Mouse (Mus musculus): Measurements from ENCODE around the gene Chdh. TPM values are rescaled to one million over a fixed set of nuclear protein-coding genes. Genes with fewer than 3 reads are reported as not detected.

Chdh gene
- under 1 TPM; 0.35 to 0.56 TPM for total RNA-seq (2021)

GRCm38 (mm10) chr14:30008733-30009575, at the start of gene Chdh, which contains the start of gene Il17rb:
Gene Chdh, plus strand, starts transcription at chr14:30009023.
Gene Il17rb, minus strand, starts transcription at chr14:30008896.
- intact Hi-C loops (cut with DNase I): no loop called here
- DNase-seq: peak; percentile 45 to 55

- intact Hi-C loops (cut with DNase I): loop anchor here (1.0 kb wide), 1 partner anchor 10 kb away; no protein-coding TSS in a partner anchor
These were observed 41.2 kb upstream of the Chdh start for GRCm38 (mm10) chr14:29967611-29968010.

GRCm38 (mm10) chr14:29968075-29968821, 40.6 kb upstream of the Chdh start, which contains the start of gene Selenok:
Gene Selenok, plus strand, starts transcription at chr14:29968308.
- intact Hi-C loops (cut with DNase I): loop anchor here (1.0 kb wide), 1 partner anchor 9 kb away; no protein-coding TSS in a partner anchor
- DNase-seq: peak; percentile 88 to 91

More at GRCm38 (mm10) chr14:29967611-29968010, 41.2 kb upstream of the Chdh start:
- no peak for DNase-seq

- intact Hi-C loops (cut with DNase I): loop anchor here (10.0 kb wide), 1 partner anchor 503 kb away; the partner anchor contains the start of gene Dcp1a
- no peak for DNase-seq
These were observed 37.4 kb upstream of the Chdh start for GRCm38 (mm10) chr14:29971446-29971845.

GRCm38 (mm10) chr14:29971993-29972392, 36.8 kb upstream of the Chdh start:
- intact Hi-C loops (cut with DNase I): loop anchor here (10.0 kb wide), 1 partner anchor 503 kb away; the partner anchor contains the start of gene Dcp1a
- DNase-seq: no peak

GRCm38 (mm10) chr14:29976927-29977326, 31.9 kb upstream of the Chdh start:
- intact Hi-C loops (cut with DNase I): loop anchor here (1.0 to 10.0 kb wide), 2 partner anchors 9 to 498 kb away; partner anchors contain the start of genes Dcp1a and Selenok
- DNase-seq: no peak

- peak; percentile 96 to 97 for DNase-seq
- intact Hi-C loops (cut with DNase I): loop anchor here (10.0 kb wide), 1 partner anchor 496 kb away; the partner anchor contains the start of gene Dcp1a
These were observed 30.3 kb upstream of the Chdh start, which contains the start of gene Actr8 for GRCm38 (mm10) chr14:29978254-29979204. Gene Actr8, plus strand, starts transcription at chr14:29978337.

GRCm38 (mm10) chr14:29980447-29981205, 28.2 kb upstream of the Chdh start:
- no peak for DNase-seq
- intact Hi-C loops (cut with DNase I): no loop called here

GRCm38 (mm10) chr14:29986096-29986495, 22.7 kb upstream of the Chdh start:
- DNase-seq: no peak
- intact Hi-C loops (cut with DNase I): no loop called here

- intact Hi-C loops (cut with DNase I): no loop called here
- no peak for DNase-seq
These were observed 21.5 kb upstream of the Chdh start for GRCm38 (mm10) chr14:29987276-29987675.

GRCm38 (mm10) chr14:29987739-29988138, 21.1 kb upstream of the Chdh start:
- no peak for DNase-seq
- intact Hi-C loops (cut with DNase I): no loop called here

GRCm38 (mm10) chr14:29988337-29988736, 20.5 kb upstream of the Chdh start:
- DNase-seq: no peak
- intact Hi-C loops (cut with DNase I): no loop called here

GRCm38 (mm10) chr14:29994976-29995375, 13.8 kb upstream of the Chdh start:
- intact Hi-C loops (cut with DNase I): loop anchor here (10.0 kb wide), 1 partner anchor 460 kb away; no protein-coding TSS in a partner anchor
- DNase-seq: no peak

- intact Hi-C loops (cut with DNase I): loop anchor here (10.0 kb wide), 1 partner anchor 459 kb away; no protein-coding TSS in a partner anchor
These were observed 12.6 kb upstream of the Chdh start for GRCm38 (mm10) chr14:29996000-29996751.

GRCm38 (mm10) chr14:29997345-29997744, 11.5 kb upstream of the Chdh start:
- intact Hi-C loops (cut with DNase I): loop anchor here (10.0 kb wide), 1 partner anchor 457 kb away; no protein-coding TSS in a partner anchor
- no peak for DNase-seq

More at GRCm38 (mm10) chr14:29996000-29996751, 12.6 kb upstream of the Chdh start:
- DNase-seq: no peak

GRCm38 (mm10) chr14:29998747-29999474, 9.9 kb upstream of the Chdh start:
- DNase-seq: no peak
- intact Hi-C loops (cut with DNase I): loop anchor here (10.0 kb wide), 1 partner anchor 456 kb away; no protein-coding TSS in a partner anchor

- intact Hi-C loops (cut with DNase I): loop anchor here (10.0 kb wide), 1 partner anchor 455 kb away; no protein-coding TSS in a partner anchor
- DNase-seq: no peak
These were observed 9.4 kb upstream of the Chdh start for GRCm38 (mm10) chr14:29999475-29999811.

All from heart, postnatal 36 days (tissue).